Mouse (Mus musculus) ovary, adult 10 weeks (tissue): ENCODE data around the gene Olfr1385. TPM values are rescaled to one million over a fixed set of nuclear protein-coding genes. Genes with fewer than 3 reads are reported as not detected.

Source experiments
- polyA plus RNA-seq: library from polyadenylated mRNA; stranded (reverse); fragments of 350-450 nt; fragmentation: Illumina TruSeq; extraction: RNeasy Lipid Tissue Mini Kit (QIAGEN cat#74804); gene quantifications from one replicate; pipeline ENCODE4 v1.2.3, GENCODE M21; 2014

Gene Olfr1385
- polyA plus RNA-seq, result not detected

DNA sequence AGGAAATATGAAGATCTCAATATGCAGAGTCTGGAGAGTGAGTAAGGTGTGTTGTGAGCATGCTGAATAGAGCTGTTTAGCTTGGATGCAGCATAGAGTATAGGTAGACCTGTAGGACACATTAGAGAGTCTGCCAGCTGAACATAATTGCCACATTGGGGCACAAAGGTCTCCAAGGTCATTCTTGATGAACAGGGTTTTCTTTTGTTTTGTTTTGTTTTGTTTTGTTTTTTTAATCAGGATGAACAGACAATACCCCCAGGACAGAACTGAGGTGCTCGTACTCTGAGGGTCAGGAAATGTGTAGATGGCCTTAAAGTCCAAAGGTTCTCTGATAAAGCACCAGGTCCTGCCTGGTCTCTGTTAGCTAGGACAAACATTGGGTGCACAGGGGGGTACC lies at the start of gene Olfr1385:
TSS of gene Olfr1385 (plus strand) at position 301 of the 400 bp plus-strand sequence.

DNA sequence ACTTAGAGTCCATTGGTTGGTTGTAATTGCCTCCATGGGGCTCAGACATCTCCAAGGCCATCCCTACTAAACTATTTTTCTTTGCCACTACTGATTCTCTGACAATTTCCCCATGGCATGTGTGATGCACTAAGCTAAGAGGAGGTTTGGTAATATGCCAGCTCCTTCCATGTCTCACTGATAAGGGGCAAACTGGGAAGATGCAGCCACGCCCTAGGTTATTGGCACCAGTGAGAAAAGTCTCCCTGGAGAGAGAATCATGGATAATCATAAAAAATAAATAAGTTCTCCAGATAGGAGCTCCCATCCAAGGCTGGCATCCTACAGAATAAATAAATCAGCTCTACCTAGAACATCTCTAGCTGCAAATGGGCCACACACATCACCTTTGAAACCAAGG lies 33.8 kb upstream of the Olfr1385 start, which contains the start of gene Olfr1387:
TSS of gene Olfr1387 (plus strand) at position 301 of the 400 bp plus-strand sequence.

DNA sequence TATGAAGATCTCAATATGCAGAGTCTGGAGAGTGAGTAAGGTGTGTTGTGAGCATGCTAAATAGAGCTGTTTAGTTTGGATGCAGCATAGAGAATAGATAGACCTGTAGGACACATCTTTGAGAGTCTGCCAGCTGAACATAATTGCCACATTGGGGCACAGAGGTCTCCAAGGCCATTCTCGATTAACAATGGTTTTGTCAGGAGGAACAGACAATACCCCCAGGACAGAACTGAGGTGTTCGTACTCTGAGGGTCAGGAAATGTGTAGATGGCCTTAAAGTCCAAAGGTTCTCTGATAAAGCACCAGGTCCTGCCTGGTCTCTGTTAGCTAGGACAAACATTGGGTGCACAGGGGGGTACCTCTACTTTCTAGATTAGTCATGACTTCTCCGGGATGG lies 24.1 kb upstream of the Olfr1385 start, which contains the start of gene Olfr1386:
TSS of gene Olfr1386 (plus strand) at position 301 of the 400 bp plus-strand sequence.

DNA sequence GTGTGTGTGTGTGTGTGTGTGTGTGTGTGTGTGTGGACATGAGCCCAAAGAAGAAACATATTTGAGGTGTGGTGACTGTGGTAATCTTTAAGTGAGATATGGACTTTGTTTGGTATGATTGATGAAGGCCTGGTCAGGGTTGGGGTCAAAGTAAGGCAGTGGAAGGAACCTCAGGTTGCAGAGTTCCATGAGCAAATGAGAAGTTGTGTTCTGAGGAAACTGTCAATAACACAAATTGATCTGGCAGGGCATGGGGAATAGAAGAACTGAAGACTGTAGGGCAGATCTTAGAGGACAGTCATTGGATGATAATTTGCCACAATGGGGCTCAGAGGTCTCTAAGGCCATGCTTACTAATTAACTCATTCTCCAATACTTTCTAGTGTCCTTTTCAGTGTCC lies 30.5 kb downstream of the Olfr1385 start, which contains the start of gene Olfr1383:
TSS of gene Olfr1383 (plus strand) at position 301 of the 400 bp plus-strand sequence.

DNA sequence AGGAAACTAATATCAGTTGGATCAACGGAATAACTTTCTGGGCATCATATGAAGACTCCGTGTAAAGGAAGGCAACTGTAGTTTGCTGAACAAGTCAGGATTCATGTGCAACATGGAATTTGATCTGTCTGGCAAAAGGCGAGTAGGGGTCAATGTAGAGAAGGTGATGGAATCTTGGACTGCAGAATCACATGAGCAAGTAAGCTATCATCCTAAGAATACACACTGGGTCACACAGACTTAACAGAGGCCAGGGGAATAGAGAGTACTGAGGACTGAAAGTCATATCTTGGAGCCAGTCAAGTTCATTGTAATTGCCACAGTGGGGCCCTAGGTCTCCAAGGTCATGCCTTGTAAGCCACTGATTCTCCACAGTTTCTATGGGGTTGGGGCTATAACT lies 39.1 kb downstream of the Olfr1385 start, which contains the start of gene Olfr1382:
TSS of gene Olfr1382 (plus strand) at position 301 of the 400 bp plus-strand sequence.

DNA sequence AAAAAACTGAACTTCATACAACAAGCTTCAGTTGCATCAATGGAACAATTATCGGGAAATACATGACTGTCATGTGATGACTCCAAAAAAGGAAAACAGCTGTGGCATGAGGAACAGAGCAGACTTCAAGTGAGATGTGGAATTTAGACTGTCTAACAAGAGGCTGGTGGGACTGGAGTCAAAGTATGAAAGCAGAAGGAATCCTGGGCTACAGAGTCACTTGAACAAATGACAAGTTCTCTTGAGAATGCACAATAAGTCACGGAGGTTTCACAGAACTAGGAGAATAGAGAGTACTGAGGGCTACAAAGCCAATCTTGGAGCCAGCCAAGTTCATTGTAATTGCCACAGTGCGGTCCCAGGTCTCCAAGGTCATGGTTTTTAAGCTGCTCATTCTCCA lies 54.3 kb downstream of the Olfr1385 start, which contains the start of gene Olfr1381:
TSS of gene Olfr1381 (plus strand) at position 301 of the 400 bp plus-strand sequence.

Other genes with a start within 250 kb of the Olfr1385 start
- gene Mgat1, start 244.9 kb upstream of the Olfr1385 start, polyA plus RNA-seq, result 16.9 TPM
- not detected for gene Olfr1393, start 210.8 kb upstream of the Olfr1385 start, polyA plus RNA-seq
- gene Olfr1392, start 203.8 kb upstream of the Olfr1385 start, polyA plus RNA-seq, result not detected
- not detected for gene Olfr10, start 184.3 kb upstream of the Olfr1385 start, polyA plus RNA-seq
- gene Olfr1391, start 166.3 kb upstream of the Olfr1385 start, polyA plus RNA-seq, result not detected
- not detected for gene Olfr1390, start 153.9 kb upstream of the Olfr1385 start, polyA plus RNA-seq
- gene Olfr1389, start 66.0 kb upstream of the Olfr1385 start, polyA plus RNA-seq, result not detected
- not detected for gene Olfr1388, start 52.4 kb upstream of the Olfr1385 start, polyA plus RNA-seq
- not detected for gene Olfr1387, start 33.7 kb upstream of the Olfr1385 start, polyA plus RNA-seq
- gene Olfr1386, start 24.0 kb upstream of the Olfr1385 start, polyA plus RNA-seq, result not detected
- not detected for gene Olfr1384, start 17.7 kb downstream of the Olfr1385 start, polyA plus RNA-seq
- not detected for gene Olfr1383, start 30.6 kb downstream of the Olfr1385 start, polyA plus RNA-seq
- not detected for gene Olfr1382, start 39.2 kb downstream of the Olfr1385 start, polyA plus RNA-seq
- gene Olfr1381, start 54.4 kb downstream of the Olfr1385 start, polyA plus RNA-seq, result not detected
- gene Olfr1380, start 67.8 kb downstream of the Olfr1385 start, polyA plus RNA-seq, result not detected
- gene Flt4, start 120.2 kb downstream of the Olfr1385 start, polyA plus RNA-seq, result 3.0 TPM
- not detected for gene Scgb3a1, start 174.5 kb downstream of the Olfr1385 start, polyA plus RNA-seq
- 648 TPM for gene Cnot6, start 223.7 kb downstream of the Olfr1385 start, polyA plus RNA-seq